8 mouse cellular contexts compared by ENCODE assay signal in the genomic region with DNA sequence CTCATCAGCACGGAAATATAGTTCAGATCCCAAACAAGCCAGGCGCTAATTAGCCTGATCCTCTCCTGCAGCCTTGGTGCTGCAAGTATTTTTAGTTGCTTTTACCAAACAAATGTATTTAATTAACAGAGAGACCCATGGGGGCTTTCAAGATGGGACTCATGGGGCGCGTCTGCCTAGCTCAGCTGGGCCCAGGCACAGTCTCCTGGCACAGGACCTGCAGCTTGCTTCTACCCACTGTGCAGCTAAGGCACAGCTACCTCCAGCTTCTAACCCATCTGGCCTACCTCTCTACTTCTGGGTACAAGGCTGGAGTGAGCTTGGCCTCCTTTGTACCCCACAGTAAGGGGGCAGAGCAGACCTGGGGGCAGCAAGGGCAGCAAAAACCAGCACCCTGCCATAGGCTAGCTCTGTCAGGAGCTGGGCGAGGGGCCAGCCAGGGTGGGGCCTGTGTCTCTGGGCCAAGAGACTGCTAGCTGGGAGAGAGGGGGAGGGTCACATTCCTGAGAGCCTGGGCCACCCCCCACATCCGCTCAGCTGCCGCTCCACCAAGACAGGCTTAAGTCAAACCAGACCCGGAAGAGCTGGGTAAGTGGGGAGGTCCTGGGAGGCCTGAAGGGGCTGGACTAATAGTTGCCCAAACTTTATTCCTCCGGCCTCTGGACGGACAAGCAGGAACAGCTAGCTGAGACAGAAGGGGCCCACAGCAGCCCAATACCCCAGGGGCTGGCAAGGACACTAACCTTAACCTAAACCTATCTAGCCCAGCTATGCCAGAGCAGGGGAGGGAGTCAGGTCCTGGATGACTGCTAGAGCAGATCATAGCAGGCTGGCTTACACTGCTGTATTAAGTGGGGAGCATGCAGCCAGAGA. TPM values are rescaled to one million over a fixed set of nuclear protein-coding genes. Genes with fewer than 3 reads are reported as not detected.
DNase-seq lines count a peak whose midpoint lies in the region; ATAC-seq and TF ChIP-seq lines count a peak whose summit lies in the region.

No protein-coding gene starts in this region.

- no peak overlapping the region for H3K4me3 ChIP-seq in embryonic fibroblast, embryonic 13.5 days (ENCODE audit: insufficient read depth, low read length)
- no peak overlapping the region for H3K4me3 ChIP-seq in heart, embryonic 15.5 days
- no peak overlapping the region for H3K4me3 ChIP-seq in kidney, embryonic 15.5 days (replicated peaks)
- H3K4me3 ChIP-seq in small intestine, adult 2 months (ENCODE audit: low read depth, low read length) = no peak overlapping the region

- peak overlapping the region; percentile 96 for H3K27ac ChIP-seq in embryonic fibroblast, embryonic 13.5 days (ENCODE audit: insufficient read depth, low read length)
- H3K27ac ChIP-seq in heart, embryonic 15.5 days = peak overlapping the region; percentile 85
- H3K27ac ChIP-seq in kidney, embryonic 15.5 days = peak overlapping the region; percentile 92
- peak overlapping the region; percentile 3; the same call in 1 of the 2 replicates for H3K27ac ChIP-seq in small intestine, adult 2 months (ENCODE audit: insufficient read depth, low read depth, low read length)

- TF ChIP-seq CTCF in embryonic fibroblast, embryonic 13.5 days (IDR thresholded peaks at IDR 0.05; ENCODE audit: borderline replicate concordance, insufficient read depth, low read length) = no peak
- no peak for TF ChIP-seq CTCF in small intestine, adult 2 months (IDR thresholded peaks at IDR 0.05; ENCODE audit: extremely low read depth, insufficient read length, insufficient replicate concordance, low read depth, low read length)

- ATAC-seq in heart, embryonic 15.5 days (replicated peaks; ENCODE audit: insufficient number of reproducible peaks, insufficient read depth, low FRiP score, low read depth) = peak; percentile 89
- peak; percentile 91 for ATAC-seq in kidney, embryonic 15.5 days (replicated peaks; ENCODE audit: low FRiP score)

- H3K9me3 ChIP-seq in heart, embryonic 15.5 days (replicated peaks) = no peaks in the 10 kb centered on the region
- H3K9me3 ChIP-seq in kidney, embryonic 15.5 days (replicated peaks) = no peaks in the 10 kb centered on the region

- H3K36me3 ChIP-seq in heart, embryonic 15.5 days = peaks cover 19% of the 10 kb centered on the region; the same call in 1 of the 2 replicates
- peaks cover 72% of the 10 kb centered on the region for H3K36me3 ChIP-seq in kidney, embryonic 15.5 days
- H3K36me3 ChIP-seq in small intestine, adult 2 months (ENCODE audit: control insufficient read depth, insufficient read depth, low read length) = peaks cover 9% of the 10 kb centered on the region

- H3K4me2 ChIP-seq in heart, embryonic 15.5 days = peak overlapping the region; percentile 49
- H3K4me2 ChIP-seq in kidney, embryonic 15.5 days = peak overlapping the region; percentile 41

- 28% methylated on average over 10 of the region's 10 CpGs for WGBS in heart, embryonic 15.5 days
- 33% methylated on average over 10 of the region's 10 CpGs for WGBS in kidney, embryonic 15.5 days
- WGBS in small intestine, adult 2 months = 74% methylated on average over 10 of the region's 10 CpGs

- no peaks in the 10 kb centered on the region for H3K27me3 ChIP-seq in heart, embryonic 15.5 days
- H3K27me3 ChIP-seq in kidney, embryonic 15.5 days = no peaks in the 10 kb centered on the region
- H3K27me3 ChIP-seq in small intestine, adult 2 months (ENCODE audit: control insufficient read depth, insufficient read depth, low read length) = no peaks in the 10 kb centered on the region

- intact Hi-C loops in left cerebral cortex, postnatal 25 days (cut with DNase I) = no loop called here

- TF ChIP-seq POLR2A in embryonic fibroblast, embryonic 13.5 days (IDR thresholded peaks at IDR 0.05; ENCODE audit: low read depth, low read length) = no peak; the same call in none of the 2 replicates
- TF ChIP-seq POLR2A in small intestine, adult 2 months (IDR thresholded peaks at IDR 0.05; ENCODE audit: low read depth, low read length) = no peak

- H3K4me1 ChIP-seq in embryonic fibroblast, embryonic 13.5 days (ENCODE audit: control insufficient read depth, insufficient read depth, low read length) = peaks cover 26% of the 10 kb centered on the region
- H3K4me1 ChIP-seq in heart, embryonic 15.5 days (replicated peaks) = peaks cover 51% of the 10 kb centered on the region
- peaks cover 33% of the 10 kb centered on the region for H3K4me1 ChIP-seq in kidney, embryonic 15.5 days
- peaks cover 5% of the 10 kb centered on the region; the same call in 1 of the 2 replicates for H3K4me1 ChIP-seq in small intestine, adult 2 months (ENCODE audit: control insufficient read depth, insufficient read depth, insufficient read length, low read length)

- H3K9ac ChIP-seq in heart, embryonic 15.5 days = 0 out of 2 replicates have a peak overlapping the region, but pooled peaks have one; percentile 5
- H3K9ac ChIP-seq in kidney, embryonic 15.5 days = peak overlapping the region; percentile 21; the same call in 1 of the 2 replicates

- peak; percentile 24 to 62 for DNase-seq in urinary bladder, adult 18-20 months (ENCODE audit: low spot score in 2 of 2)
- DNase-seq in urinary bladder, adult 2 months (ENCODE audit: low spot score) = no peak
- peak; percentile 94 for DNase-seq in lung, postnatal 14 days
- no peak for DNase-seq in left cerebral cortex, postnatal 25 days (ENCODE audit: low spot score in 2 of 2)

RNA-seq across cellular contexts. Expression of gene Plxna1, which starts 17.6 kb away (rescaled TPM):
- polyA plus RNA-seq in urinary bladder, adult 2 months (2012; rRNA removed) = 34.0 and 36.0 TPM in 2 replicates
- 161 and 176 TPM in 2 replicates for polyA plus RNA-seq in embryonic fibroblast, embryonic 13.5 days (2011; ENCODE audit: insufficient read length, low read depth, missing spikeins)
- polyA plus RNA-seq in heart, embryonic 15.5 days (2015; fragmentation: Nextera tagmentation; extraction: Ambion mirVana) = 10.0 and 13.4 TPM in 2 replicates
- polyA plus RNA-seq in kidney, embryonic 15.5 days (2015; fragmentation: Nextera tagmentation; extraction: Ambion mirVana) = 21.4 and 24.8 TPM in 2 replicates
- 12.7 and 24.3 TPM in 2 replicates for polyA plus RNA-seq in small intestine, adult 2 months (2012; rRNA removed)
- 10 to 100 TPM; 59.4 to 74.6 TPM for total RNA-seq in left cerebral cortex, postnatal 25 days (2021)

Comparison
In these comparisons a context has a peak if more than half of its experiments do, and no peak if none do; other contexts are left out.
1. DNase-seq: peak in urinary bladder, adult 18-20 months (2 of 2) and lung, postnatal 14 days (single experiment); none in urinary bladder, adult 2 months (single experiment) and left cerebral cortex, postnatal 25 days (0 of 2).
2. H3K27ac ChIP-seq: peak in every context shown above with its lines; median percentile 96 in embryonic fibroblast, embryonic 13.5 days; 92 in kidney, embryonic 15.5 days; 85 in heart, embryonic 15.5 days; 3 in small intestine, adult 2 months.